In the genomic region with DNA sequence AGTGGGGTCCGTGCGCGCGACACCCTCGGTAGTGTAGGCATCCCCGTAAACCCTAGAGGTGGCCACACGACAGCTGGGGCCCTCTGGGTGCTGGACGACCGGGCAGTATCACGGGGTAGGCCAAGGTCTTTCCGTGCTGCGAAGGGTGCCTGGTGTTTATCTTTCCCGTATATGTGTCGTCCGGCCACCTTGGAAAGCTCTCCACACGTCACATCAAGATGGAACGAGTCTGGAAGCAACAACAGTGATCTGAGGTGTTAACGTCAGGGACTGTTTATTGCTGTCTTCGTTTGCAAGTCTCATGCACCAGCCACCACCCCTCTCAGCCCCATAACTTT, we compare ENCODE assay signal across 7 mouse cellular contexts. TPM values are rescaled to one million over a fixed set of nuclear protein-coding genes. Genes with fewer than 3 reads are reported as not detected.
A peak's percentile ranks its signal among the peaks of the same experiment; 100 is the strongest.
DNase-seq lines count a peak whose midpoint lies in the region; ATAC-seq and TF ChIP-seq lines count a peak whose summit lies in the region.

No protein-coding gene starts in this region.

- no peak for TF ChIP-seq CTCF in lung, postnatal 0 days (IDR thresholded peaks at IDR 0.05)
- TF ChIP-seq CTCF in midbrain, postnatal 0 days (IDR thresholded peaks at IDR 0.05) = no peak

- WGBS in lung, postnatal 0 days = under 1% methylated on average over 19 of the region's 19 CpGs
- under 1% methylated on average over 19 of the region's 19 CpGs for WGBS in midbrain, postnatal 0 days

- H3K9me3 ChIP-seq in lung, postnatal 0 days (ENCODE audit: low read length) = no peaks in the 10 kb centered on the region
- H3K9me3 ChIP-seq in midbrain, postnatal 0 days (ENCODE audit: low read length) = no peaks in the 10 kb centered on the region

- peak overlapping the region; percentile 99 for H3K9ac ChIP-seq in lung, postnatal 0 days (replicated peaks; ENCODE audit: low read depth)
- H3K9ac ChIP-seq in midbrain, postnatal 0 days (replicated peaks; ENCODE audit: low read length, poor library complexity, severe bottlenecking) = peak overlapping the region; percentile 94

- no peak; the same call in 1 of the 2 replicates for ATAC-seq in lung, postnatal 0 days
- peak; percentile 24 for ATAC-seq in inflammation-experienced regulatory T-cells, adult 6 months
- ATAC-seq in midbrain, postnatal 0 days (ENCODE audit: low FRiP score) = no peak

- peaks cover 5% of the 10 kb centered on the region; the same call in 1 of the 2 replicates for H3K4me1 ChIP-seq in lung, postnatal 0 days (ENCODE audit: insufficient read depth, low read depth, low read length)
- peaks cover 3% of the 10 kb centered on the region; the same call in 1 of the 2 replicates for H3K4me1 ChIP-seq in midbrain, postnatal 0 days (ENCODE audit: insufficient read depth, low read length)

- peak overlapping the region; percentile 94 for H3K4me3 ChIP-seq in lung, postnatal 0 days (ENCODE audit: low read depth, low read length)
- peak overlapping the region; percentile 89 for H3K4me3 ChIP-seq in midbrain, postnatal 0 days (ENCODE audit: low read depth, low read length)

- intact Hi-C loops in left cerebral cortex, postnatal 25 days (cut with DNase I) = loop anchor here (1.0 to 2.0 kb wide), 2 partner anchors 29 to 81 kb away; partner anchors contain the start of genes Cdk11b and Tmem240

- no peak for TF ChIP-seq EP300 in lung, postnatal 0 days (IDR thresholded peaks at IDR 0.05)

- no peaks in the 10 kb centered on the region for H3K27me3 ChIP-seq in lung, postnatal 0 days (replicated peaks; ENCODE audit: insufficient read depth, low read length)
- no peaks in the 10 kb centered on the region for H3K27me3 ChIP-seq in midbrain, postnatal 0 days (ENCODE audit: insufficient read depth, low read length)

- H3K27ac ChIP-seq in lung, postnatal 0 days (ENCODE audit: low read length) = peak overlapping the region; percentile 98
- H3K27ac ChIP-seq in midbrain, postnatal 0 days (ENCODE audit: low read depth, low read length) = peak overlapping the region; percentile 93

- DNase-seq in lung, postnatal 0 days (ENCODE audit: low spot score) = peak; percentile 70
- DNase-seq in lung, postnatal 4 days = no peak
- DNase-seq in embryo, embryonic 11.5 days (ENCODE audit: low read depth, low spot score) = peak; percentile 16
- no peak for DNase-seq in midbrain, postnatal 0 days (ENCODE audit: low spot score)
- DNase-seq in cerebellum, adult 9-10 months = no peak
- DNase-seq in left cerebral cortex, postnatal 25 days (ENCODE audit: low spot score in 2 of 2) = no peak

- H3K4me2 ChIP-seq in lung, postnatal 0 days (replicated peaks; ENCODE audit: low read depth, low read length) = peak overlapping the region; percentile 77
- peak overlapping the region; percentile 83 for H3K4me2 ChIP-seq in midbrain, postnatal 0 days (ENCODE audit: low read depth, low read length, poor library complexity, severe bottlenecking)

- no peaks in the 10 kb centered on the region for H3K36me3 ChIP-seq in lung, postnatal 0 days (ENCODE audit: insufficient read depth, low read length)
- no peaks in the 10 kb centered on the region for H3K36me3 ChIP-seq in midbrain, postnatal 0 days (ENCODE audit: insufficient read depth, low read length)

RNA-seq across cellular contexts. Expression of gene Ssu72, which starts 1.0 kb away (rescaled TPM):
- polyA plus RNA-seq in lung, postnatal 0 days (2015; fragmentation: Nextera tagmentation; extraction: Ambion mirVana) = 166 and 178 TPM in 2 replicates
- 100 to 1,000 TPM; 145 to 170 (median 154) TPM for polyA plus RNA-seq in inflammation-experienced regulatory T-cells, adult 6 months (2017; shearing (Covaris generic))
- total RNA-seq in midbrain, postnatal 0 days (2014; rRNA removed) = 84.1 and 90.7 TPM in 2 replicates
- polyA plus RNA-seq in midbrain, postnatal 0 days (2015; fragmentation: Nextera tagmentation; extraction: Ambion mirVana) = 152 and 153 TPM in 2 replicates
- total RNA-seq in left cerebral cortex, postnatal 25 days (2021) = 10 to 100 TPM; 93.3 to 98.2 TPM

RNA-seq across cellular contexts. Expression of gene Fndc10, which starts 11.4 kb away (rescaled TPM):
- polyA plus RNA-seq in lung, postnatal 0 days (2015; fragmentation: Nextera tagmentation; extraction: Ambion mirVana) = 3.3 and 3.6 TPM in 2 replicates
- polyA plus RNA-seq in inflammation-experienced regulatory T-cells, adult 6 months (2017; shearing (Covaris generic)) = 1 to 10 TPM in 1 of 3 experiments, under 1 TPM in 2; 0.16 to 1.6 (median 0.96) TPM
- 43.8 and 46.4 TPM in 2 replicates for total RNA-seq in midbrain, postnatal 0 days (2014; rRNA removed)
- polyA plus RNA-seq in midbrain, postnatal 0 days (2015; fragmentation: Nextera tagmentation; extraction: Ambion mirVana) = 24.3 and 27.4 TPM in 2 replicates
- total RNA-seq in left cerebral cortex, postnatal 25 days (2021) = 10 to 100 TPM; 26.5 to 29.2 TPM

RNA-seq across cellular contexts. Expression of gene Tmem240, which starts 29.0 kb away (rescaled TPM):
- 0.58 and 0.63 TPM in 2 replicates for polyA plus RNA-seq in lung, postnatal 0 days (2015; fragmentation: Nextera tagmentation; extraction: Ambion mirVana)
- polyA plus RNA-seq in inflammation-experienced regulatory T-cells, adult 6 months (2017; shearing (Covaris generic)) = under 1 TPM; 0.13 to 0.16 (median 0.13) TPM
- total RNA-seq in midbrain, postnatal 0 days (2014; rRNA removed) = 51.0 and 78.0 TPM in 2 replicates
- polyA plus RNA-seq in midbrain, postnatal 0 days (2015; fragmentation: Nextera tagmentation; extraction: Ambion mirVana) = 34.9 and 37.9 TPM in 2 replicates
- 10 to 100 TPM; 58.0 to 61.9 TPM for total RNA-seq in left cerebral cortex, postnatal 25 days (2021)

RNA-seq across cellular contexts. Expression of gene Mib2, which starts 36.6 kb away (rescaled TPM):
- polyA plus RNA-seq in lung, postnatal 0 days (2015; fragmentation: Nextera tagmentation; extraction: Ambion mirVana) = 16.3 and 19.8 TPM in 2 replicates
- 1 to 10 TPM; 3.1 to 5.2 (median 3.9) TPM for polyA plus RNA-seq in inflammation-experienced regulatory T-cells, adult 6 months (2017; shearing (Covaris generic))
- 115 and 118 TPM in 2 replicates for total RNA-seq in midbrain, postnatal 0 days (2014; rRNA removed)
- 49.3 and 49.5 TPM in 2 replicates for polyA plus RNA-seq in midbrain, postnatal 0 days (2015; fragmentation: Nextera tagmentation; extraction: Ambion mirVana)
- 100 to 1,000 TPM; 112 to 113 TPM for total RNA-seq in left cerebral cortex, postnatal 25 days (2021)

RNA-seq across cellular contexts. Expression of gene Mmp23, which starts 52.4 kb away (rescaled TPM):
- polyA plus RNA-seq in lung, postnatal 0 days (2015; fragmentation: Nextera tagmentation; extraction: Ambion mirVana) = 44.5 and 46.2 TPM in 2 replicates
- polyA plus RNA-seq in inflammation-experienced regulatory T-cells, adult 6 months (2017; shearing (Covaris generic)) = not detected
- 4.1 and 6.4 TPM in 2 replicates for total RNA-seq in midbrain, postnatal 0 days (2014; rRNA removed)
- polyA plus RNA-seq in midbrain, postnatal 0 days (2015; fragmentation: Nextera tagmentation; extraction: Ambion mirVana) = 4.4 and 5.6 TPM in 2 replicates
- 1 to 10 TPM; 2.5 to 2.9 TPM for total RNA-seq in left cerebral cortex, postnatal 25 days (2021)

Comparison
In these comparisons a context has a peak if more than half of its experiments do, and no peak if none do; other contexts are left out.
1. DNase-seq: peak in lung, postnatal 0 days (single experiment) and embryo, embryonic 11.5 days (single experiment); none in lung, postnatal 4 days (0 of 2), midbrain, postnatal 0 days (single experiment), cerebellum, adult 9-10 months (single experiment) and left cerebral cortex, postnatal 25 days (0 of 2).
2. RNA of gene Tmem240, which starts 29.0 kb away (polyA plus RNA-seq): 34.9 to 37.9 TPM in midbrain, postnatal 0 days; 0.58 to 0.63 TPM in lung, postnatal 0 days and 0.13 to 0.16 TPM in inflammation-experienced regulatory T-cells, adult 6 months; every median in the first group is over 10 times any median in the second.